Mouse (Mus musculus) heart, adult 2 months (tissue): ENCODE data around the gene Myt1l.

Source experiments
- CTCF ChIP-seq: fragments of 200-600 bp; IDR thresholded peaks from 2 replicates; pipeline ENCODE4 v1.8.1; 2022; ENCODE audit warnings: antibody characterized with exemption, mild to moderate bottlenecking, moderate library complexity
- EP300 ChIP-seq: fragments of 200-500 bp; IDR thresholded peaks from 2 replicates; pipeline ENCODE4 v1.6.1; 2011; ENCODE audit warnings: low read depth, low read length, control low read depth; ENCODE audit not compliant: insufficient read depth

GRCm38 (mm10) chr12:29760611-29761010 lies 232.4 kb downstream of the Myt1l start:
- no peak for TF ChIP-seq EP300
- TF ChIP-seq CTCF: no peak
